Mouse (Mus musculus): ENCODE measurements at regions not wholly inside any gene's neighbourhood (a gene's known extent, or its start where the extent isn't known, plus 50 kb on each side); places are given as distances from the start of the nearest gene placed in this dataset.

- TF ChIP-seq ZNF384 (IDR thresholded peaks at IDR 0.05; ENCODE audit: low read depth, low read length) (no peak), POLR2A (IDR thresholded peaks at IDR 0.05; ENCODE audit: control insufficient read depth in 1 of 2, insufficient read depth in 1 of 2, low read depth in 1 of 2, low read length in 2 of 2, poor library complexity in 1 of 2) (no peak), CTCF (IDR thresholded peaks at IDR 0.05 in 2 of 3, conservative IDR thresholded peaks at IDR 0.05 in 1 of 3; ENCODE audit: control insufficient read depth in 1 of 3, insufficient read depth in 1 of 3, low read depth in 2 of 3, low read length in 3 of 3, poor library complexity in 1 of 3, severe bottlenecking in 1 of 3) (no peak), MXI1 (IDR thresholded peaks at IDR 0.05; ENCODE audit: low read depth, low read length) (no peak), BHLHE40 (IDR thresholded peaks at IDR 0.05; ENCODE audit: borderline replicate concordance, low read depth, low read length) (no peak), CHD2 (IDR thresholded peaks at IDR 0.05; ENCODE audit: low read length) (no peak), HCFC1 (IDR thresholded peaks at IDR 0.05; ENCODE audit: low read depth, low read length) (no peak), MAFK (IDR thresholded peaks at IDR 0.05; ENCODE audit: borderline replicate concordance, low read depth, low read length) (no peak)
Observed at GRCm38 (mm10) chr13:110841949-110842348, 412.9 kb upstream of the Actbl2 start.
